In genomic region chr15:80092599-80092998, GRCm38 (mm10) we compare ENCODE assay signal across 8 mouse cellular contexts. TPM values are rescaled to one million over a fixed set of nuclear protein-coding genes. Genes with fewer than 3 reads are reported as not detected.
DNase-seq lines count a peak whose midpoint lies in the region; ATAC-seq and TF ChIP-seq lines count a peak whose summit lies in the region.

No protein-coding gene starts in this region.

- H3K4me2 ChIP-seq in intestine, embryonic 16.5 days (ENCODE audit: low read depth, low read length), result 0 out of 2 replicates have a peak overlapping the region, but pooled peaks have one; percentile 10
- peak overlapping the region; percentile 86 for H3K4me2 ChIP-seq in stomach, embryonic 16.5 days (ENCODE audit: low read depth, low read length)

- intact Hi-C loops in heart, adult 2 months (cut with DNase I), result no loop called here

- H3K9me3 ChIP-seq in intestine, embryonic 16.5 days (ENCODE audit: control insufficient read depth, low read length), result no peaks in the 10 kb centered on the region
- no peaks in the 10 kb centered on the region for H3K9me3 ChIP-seq in stomach, embryonic 16.5 days (replicated peaks; ENCODE audit: control insufficient read depth, low read length)

- ATAC-seq in intestine, embryonic 16.5 days, result no peak
- no peak for ATAC-seq in stomach, embryonic 16.5 days (ENCODE audit: insufficient read depth, low FRiP score)

- DNase-seq in adrenal gland, adult (ENCODE audit: inconsistent age in 2 of 2, low spot score in 1 of 2), result peak; percentile 63 to 79
- no peak for DNase-seq in adrenal gland, postnatal 4 days (ENCODE audit: low spot score in 2 of 2)
- peak; percentile 56 for DNase-seq in right cerebral cortex, postnatal 25 days
- no peak for DNase-seq in right cerebral cortex, postnatal 14 days
- DNase-seq in heart, adult 2 months, result no peak
- DNase-seq in embryo, embryonic 9.5 days (ENCODE audit: extremely low spot score), result no peak

- no peak overlapping the region for H3K27ac ChIP-seq in intestine, embryonic 16.5 days (ENCODE audit: low read length)
- peak overlapping the region; percentile 12; the same call in 1 of the 2 replicates for H3K27ac ChIP-seq in stomach, embryonic 16.5 days (ENCODE audit: low read length)
- no peak overlapping the region for H3K27ac ChIP-seq in heart, adult 2 months

- no peak overlapping the region for H3K9ac ChIP-seq in intestine, embryonic 16.5 days (ENCODE audit: low read depth, low read length)
- H3K9ac ChIP-seq in stomach, embryonic 16.5 days (ENCODE audit: low read length), result peak overlapping the region; percentile 79; the same call in 1 of the 2 replicates
- no peak overlapping the region for H3K9ac ChIP-seq in heart, adult 2 months (ENCODE audit: low read depth, low read length)

- H3K4me3 ChIP-seq in intestine, embryonic 16.5 days (ENCODE audit: low read length), result peak overlapping the region; percentile 70; the same call in 1 of the 2 replicates
- peak overlapping the region; percentile 61 for H3K4me3 ChIP-seq in stomach, embryonic 16.5 days (replicated peaks; ENCODE audit: low read length)
- no peak overlapping the region for H3K4me3 ChIP-seq in heart, adult 2 months

- no peak for TF ChIP-seq EP300 in heart, adult 2 months (IDR thresholded peaks at IDR 0.05; ENCODE audit: insufficient read depth, low read depth, low read length)

- peaks cover 19% of the 10 kb centered on the region for H3K27me3 ChIP-seq in intestine, embryonic 16.5 days (replicated peaks; ENCODE audit: control insufficient read depth, insufficient read depth, low read length)
- H3K27me3 ChIP-seq in stomach, embryonic 16.5 days (ENCODE audit: control insufficient read depth, insufficient read depth, low read length), result peaks cover 8% of the 10 kb centered on the region; the same call in 1 of the 2 replicates
- 0 out of 2 replicates have a peak, but pooled peaks cover 3% of the 10 kb centered on the region for H3K27me3 ChIP-seq in heart, adult 2 months (ENCODE audit: control insufficient read depth, insufficient read depth, low read length)

- no peaks in the 10 kb centered on the region for H3K36me3 ChIP-seq in intestine, embryonic 16.5 days (ENCODE audit: control insufficient read depth, insufficient read depth, low read length)
- no peaks in the 10 kb centered on the region for H3K36me3 ChIP-seq in stomach, embryonic 16.5 days (ENCODE audit: control insufficient read depth, insufficient read depth, low read length)
- no peaks in the 10 kb centered on the region for H3K36me3 ChIP-seq in heart, adult 2 months (ENCODE audit: control insufficient read depth, insufficient read depth, low read length)

- no peak for TF ChIP-seq CTCF in heart, adult 2 months (IDR thresholded peaks at IDR 0.05)

- peaks cover 20% of the 10 kb centered on the region for H3K4me1 ChIP-seq in intestine, embryonic 16.5 days (ENCODE audit: control insufficient read depth, insufficient read depth, low read length)
- peaks cover 21% of the 10 kb centered on the region for H3K4me1 ChIP-seq in stomach, embryonic 16.5 days (ENCODE audit: control insufficient read depth, insufficient read depth, low read length)
- H3K4me1 ChIP-seq in heart, adult 2 months (ENCODE audit: control insufficient read depth, insufficient read depth, low read length), result no peaks in the 10 kb centered on the region; the same call in none of the 2 replicates

- H3K79me2 ChIP-seq in heart, adult 2 months (replicated peaks; ENCODE audit: control insufficient read depth, insufficient read depth, low read length), result no peaks in the 10 kb centered on the region; the same call in 1 of the 2 replicates

- WGBS in intestine, embryonic 16.5 days, result 21% methylated on average over 8 of the region's 8 CpGs
- 24% methylated on average over 8 of the region's 8 CpGs for WGBS in stomach, embryonic 16.5 days
- 33% methylated on average over 8 of the region's 8 CpGs for WGBS in heart, adult 2 months

- TF ChIP-seq POLR2A in heart, adult 2 months (IDR thresholded peaks at IDR 0.05; ENCODE audit: insufficient read depth, low read depth, low read length), result no peak

RNA-seq across cellular contexts. Expression of gene Rpl3, which starts 0.9 kb away (rescaled TPM):
- total RNA-seq in adrenal gland, postnatal 4 days (2021), result 100 to 1,000 TPM; 927 to 955 TPM
- polyA plus RNA-seq in intestine, embryonic 16.5 days (2015; fragmentation: Nextera tagmentation; extraction: Ambion mirVana), result 1,018 and 1,133 TPM in 2 replicates
- polyA plus RNA-seq in stomach, embryonic 16.5 days (2015; fragmentation: Nextera tagmentation; extraction: Ambion mirVana), result 835 and 1,068 TPM in 2 replicates
- 100 to 1,000 TPM; 137 to 150 TPM for total RNA-seq in heart, adult 2 months (2021)
- polyA plus RNA-seq in heart, adult 2 months (2012; rRNA removed), result 201 and 230 TPM in 2 replicates

RNA-seq across cellular contexts. Expression of gene Syngr1, which starts 1.5 kb away (rescaled TPM):
- 10 to 100 TPM; 26.4 to 27.6 TPM for total RNA-seq in adrenal gland, postnatal 4 days (2021)
- 15.2 and 16.0 TPM in 2 replicates for polyA plus RNA-seq in intestine, embryonic 16.5 days (2015; fragmentation: Nextera tagmentation; extraction: Ambion mirVana)
- polyA plus RNA-seq in stomach, embryonic 16.5 days (2015; fragmentation: Nextera tagmentation; extraction: Ambion mirVana), result 43.1 and 55.2 TPM in 2 replicates
- total RNA-seq in heart, adult 2 months (2021), result 10 to 100 TPM; 69.6 to 95.0 TPM
- polyA plus RNA-seq in heart, adult 2 months (2012; rRNA removed), result 247 and 250 TPM in 2 replicates

RNA-seq across cellular contexts. Expression of gene Tab1, which starts 40.3 kb away (rescaled TPM):
- total RNA-seq in adrenal gland, postnatal 4 days (2021), result 10 to 100 TPM; 37.6 to 37.8 TPM
- 28.2 and 29.6 TPM in 2 replicates for polyA plus RNA-seq in intestine, embryonic 16.5 days (2015; fragmentation: Nextera tagmentation; extraction: Ambion mirVana)
- 29.3 and 35.6 TPM in 2 replicates for polyA plus RNA-seq in stomach, embryonic 16.5 days (2015; fragmentation: Nextera tagmentation; extraction: Ambion mirVana)
- 10 to 100 TPM; 17.8 to 24.5 TPM for total RNA-seq in heart, adult 2 months (2021)
- polyA plus RNA-seq in heart, adult 2 months (2012; rRNA removed), result 24.1 and 29.3 TPM in 2 replicates

Comparison
In these comparisons a context has a peak if more than half of its experiments do, and no peak if none do; other contexts are left out.
1. DNase-seq: peak in adrenal gland, adult (2 of 2) and right cerebral cortex, postnatal 25 days (single experiment); none in adrenal gland, postnatal 4 days (0 of 2), right cerebral cortex, postnatal 14 days (single experiment), heart, adult 2 months (0 of 2) and embryo, embryonic 9.5 days (single experiment).